Mouse (Mus musculus): ENCODE measurements around the gene Col23a1. TPM values are rescaled to one million over a fixed set of nuclear protein-coding genes. Genes with fewer than 3 reads are reported as not detected.

The Col23a1 gene
- polyA plus RNA-seq, 1 experiment from 2014 or later = 5.8 TPM

GRCm38 (mm10) chr11:51320609-51321008 is 30.9 kb downstream of the Col23a1 start:
- H3K4me2 ChIP-seq (replicated peaks; ENCODE audit: low read depth, low read length) = no peak overlapping the region
- no peaks in the 10 kb centered on the region for H3K4me1 ChIP-seq (ENCODE audit: insufficient read depth, low read length)
- H3K36me3 ChIP-seq (ENCODE audit: insufficient read depth, low read length) = no peaks in the 10 kb centered on the region
- H3K27me3 ChIP-seq (ENCODE audit: insufficient read depth, low read length) = no peaks in the 10 kb centered on the region
- no peak overlapping the region for H3K27ac ChIP-seq (ENCODE audit: low read length)
- H3K9me3 ChIP-seq (ENCODE audit: low read length) = peaks cover 7% of the 10 kb centered on the region; the same call in 1 of the 2 replicates
- no peak overlapping the region for H3K4me3 ChIP-seq (ENCODE audit: low read length)
- no peak for ATAC-seq (ENCODE audit: low FRiP score, low TSS enrichment)
- H3K9ac ChIP-seq (replicated peaks; ENCODE audit: low read length) = no peak overlapping the region

DNA sequence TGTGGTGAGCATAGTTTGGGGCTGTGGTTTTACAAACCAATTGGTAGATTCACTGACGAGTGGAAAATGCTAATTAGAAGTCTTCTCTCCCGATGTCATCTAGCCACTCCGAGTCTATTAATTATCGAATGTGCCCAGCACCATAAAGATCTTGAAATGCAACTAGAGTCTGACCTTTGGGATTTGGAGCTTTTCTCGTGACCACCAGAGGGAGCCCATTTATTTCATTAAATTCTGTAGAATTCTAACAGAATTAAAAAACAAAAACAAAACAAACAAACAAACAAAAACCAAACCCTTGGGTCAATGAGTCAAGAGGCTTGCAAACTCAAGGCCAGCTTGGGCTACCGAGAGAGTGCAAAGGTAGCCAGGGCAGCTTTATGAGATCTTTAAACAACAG is 37.2 kb downstream of the Col23a1 start:
- WGBS = 58% methylated on average over 6 of the region's 6 CpGs
- Histone ChIP-seq H3K4me1 (ENCODE audit: insufficient read depth, low read length) (no peaks in the 10 kb centered on the region), H3K9me3 (ENCODE audit: low read length) (no peaks in the 10 kb centered on the region), H3K9ac (replicated peaks; ENCODE audit: low read length) (no peak overlapping the region), H3K4me3 (ENCODE audit: low read length) (no peak overlapping the region), H3K36me3 (ENCODE audit: insufficient read depth, low read length) (no peaks in the 10 kb centered on the region), H3K27ac (ENCODE audit: low read length) (no peak overlapping the region), H3K4me2 (replicated peaks; ENCODE audit: low read depth, low read length) (no peak overlapping the region), H3K27me3 (ENCODE audit: insufficient read depth, low read length) (no peaks in the 10 kb centered on the region)
- ATAC-seq (ENCODE audit: low FRiP score, low TSS enrichment) = no peak

DNA sequence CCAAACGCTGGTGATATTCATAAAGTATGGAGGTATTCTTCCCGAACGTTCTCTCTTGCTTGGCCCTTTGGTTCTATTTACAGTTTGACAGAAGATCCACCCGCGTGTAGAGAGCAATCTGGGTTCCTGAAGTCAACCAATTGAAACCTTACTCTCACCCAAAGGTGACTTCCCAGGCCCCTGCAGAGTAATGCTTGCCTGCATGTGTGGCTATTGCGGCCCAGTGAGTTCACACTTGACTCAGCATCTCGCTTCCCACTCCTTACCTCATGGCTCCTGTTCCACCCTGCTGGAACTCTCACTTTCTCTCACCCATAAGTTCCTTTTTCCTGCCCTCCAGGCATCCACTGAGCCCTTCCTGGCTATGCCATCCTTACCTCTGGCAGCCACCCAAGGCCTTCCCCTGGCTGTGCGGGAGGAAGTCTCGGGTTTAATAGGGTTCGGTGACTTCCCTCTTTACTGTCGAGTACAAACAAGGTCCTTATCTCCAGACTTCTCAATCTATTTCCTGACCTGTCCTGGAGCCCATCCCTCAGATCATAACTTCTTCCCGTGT is 38.7 kb downstream of the Col23a1 start:
- no peaks in the 10 kb centered on the region for H3K27me3 ChIP-seq (ENCODE audit: insufficient read depth, low read length)
- ATAC-seq (ENCODE audit: low FRiP score, low TSS enrichment) = no peak
- H3K36me3 ChIP-seq (ENCODE audit: insufficient read depth, low read length) = no peaks in the 10 kb centered on the region
- no peak overlapping the region for H3K4me2 ChIP-seq (replicated peaks; ENCODE audit: low read depth, low read length)
- no peaks in the 10 kb centered on the region for H3K9me3 ChIP-seq (ENCODE audit: low read length)
- H3K9ac ChIP-seq (replicated peaks; ENCODE audit: low read length) = no peak overlapping the region
- no peak overlapping the region for H3K4me3 ChIP-seq (ENCODE audit: low read length)
- H3K4me1 ChIP-seq (ENCODE audit: insufficient read depth, low read length) = no peaks in the 10 kb centered on the region
- no peak overlapping the region for H3K27ac ChIP-seq (ENCODE audit: low read length)
- WGBS = 70% methylated on average over 12 of the region's 12 CpGs

GRCm38 (mm10) chr11:51329837-51330714 is 40.4 kb downstream of the Col23a1 start:
- H3K4me3 ChIP-seq (ENCODE audit: low read length) = no peak overlapping the region
- no peaks in the 10 kb centered on the region for H3K36me3 ChIP-seq (ENCODE audit: insufficient read depth, low read length)
- no peak overlapping the region for H3K4me2 ChIP-seq (replicated peaks; ENCODE audit: low read depth, low read length)
- 62% methylated on average over 11 of the region's 11 CpGs for WGBS
- no peak for ATAC-seq (ENCODE audit: low FRiP score, low TSS enrichment)
- H3K27ac ChIP-seq (ENCODE audit: low read length) = no peak overlapping the region
- H3K27me3 ChIP-seq (ENCODE audit: insufficient read depth, low read length) = no peaks in the 10 kb centered on the region
- H3K4me1 ChIP-seq (ENCODE audit: insufficient read depth, low read length) = no peaks in the 10 kb centered on the region
- H3K9me3 ChIP-seq (ENCODE audit: low read length) = no peaks in the 10 kb centered on the region
- no peak overlapping the region for H3K9ac ChIP-seq (replicated peaks; ENCODE audit: low read length)

GRCm38 (mm10) chr11:51334017-51334416 is 44.3 kb downstream of the Col23a1 start:
- H3K4me1 ChIP-seq (ENCODE audit: insufficient read depth, low read length) = no peaks in the 10 kb centered on the region; the same call in 1 of the 2 replicates
- no peak overlapping the region for H3K4me3 ChIP-seq (ENCODE audit: low read length)
- H3K9ac ChIP-seq (replicated peaks; ENCODE audit: low read length) = no peak overlapping the region
- no peak overlapping the region for H3K4me2 ChIP-seq (replicated peaks; ENCODE audit: low read depth, low read length)
- ATAC-seq (ENCODE audit: low FRiP score, low TSS enrichment) = no peak
- H3K27me3 ChIP-seq (ENCODE audit: insufficient read depth, low read length) = no peaks in the 10 kb centered on the region
- H3K36me3 ChIP-seq (ENCODE audit: insufficient read depth, low read length) = no peaks in the 10 kb centered on the region
- 68% methylated on average over 5 of the region's 5 CpGs for WGBS
- no peaks in the 10 kb centered on the region for H3K9me3 ChIP-seq (ENCODE audit: low read length)
- no peak overlapping the region for H3K27ac ChIP-seq (ENCODE audit: low read length)

DNA sequence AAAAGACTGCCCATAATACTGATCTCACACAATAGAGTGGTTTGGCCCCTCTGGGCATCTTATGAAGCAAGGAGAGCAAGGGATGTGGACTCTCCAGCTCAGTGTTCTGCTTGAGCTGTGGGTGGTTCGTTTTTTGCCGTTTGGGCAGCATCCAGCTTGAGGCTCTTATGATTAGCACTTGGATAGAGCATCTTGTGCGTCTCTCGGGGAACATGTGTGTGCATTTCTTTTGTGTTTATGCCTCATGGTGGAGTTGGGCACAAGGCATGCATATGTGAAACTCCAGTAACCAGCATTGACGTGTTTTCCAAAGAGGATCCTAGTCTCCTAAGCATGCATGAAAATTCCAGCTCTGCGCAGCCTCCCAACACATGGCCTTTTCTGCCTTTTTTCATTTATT is 47.9 kb downstream of the Col23a1 start:
- Histone ChIP-seq H3K27ac (ENCODE audit: low read length) (no peak overlapping the region), H3K9me3 (ENCODE audit: low read length) (no peaks in the 10 kb centered on the region), H3K4me1 (ENCODE audit: insufficient read depth, low read length) (no peaks in the 10 kb centered on the region; the same call in 1 of the 2 replicates), H3K9ac (replicated peaks; ENCODE audit: low read length) (no peak overlapping the region), H3K4me2 (replicated peaks; ENCODE audit: low read depth, low read length) (no peak overlapping the region), H3K4me3 (ENCODE audit: low read length) (no peak overlapping the region), H3K27me3 (ENCODE audit: insufficient read depth, low read length) (no peaks in the 10 kb centered on the region), H3K36me3 (ENCODE audit: insufficient read depth, low read length) (no peaks in the 10 kb centered on the region)
- ATAC-seq (ENCODE audit: low FRiP score, low TSS enrichment) = no peak
- 90% methylated on average over 6 of the region's 6 CpGs for WGBS

GRCm38 (mm10) chr11:51338416-51338815 is 48.7 kb downstream of the Col23a1 start:
- H3K4me3 ChIP-seq (ENCODE audit: low read length) = no peak overlapping the region
- peaks cover 4% of the 10 kb centered on the region; the same call in 1 of the 2 replicates for H3K4me1 ChIP-seq (ENCODE audit: insufficient read depth, low read length)
- H3K9ac ChIP-seq (replicated peaks; ENCODE audit: low read length) = no peak overlapping the region
- H3K27ac ChIP-seq (ENCODE audit: low read length) = no peak overlapping the region
- H3K4me2 ChIP-seq (replicated peaks; ENCODE audit: low read depth, low read length) = no peak overlapping the region
- no peaks in the 10 kb centered on the region for H3K27me3 ChIP-seq (ENCODE audit: insufficient read depth, low read length)
- no peak for ATAC-seq (ENCODE audit: low FRiP score, low TSS enrichment)
- whole genome bisulfite sequencing = 63% methylated on average over 7 of the region's 7 CpGs
- no peaks in the 10 kb centered on the region for H3K9me3 ChIP-seq (ENCODE audit: low read length)
- H3K36me3 ChIP-seq (ENCODE audit: insufficient read depth, low read length) = no peaks in the 10 kb centered on the region

DNA sequence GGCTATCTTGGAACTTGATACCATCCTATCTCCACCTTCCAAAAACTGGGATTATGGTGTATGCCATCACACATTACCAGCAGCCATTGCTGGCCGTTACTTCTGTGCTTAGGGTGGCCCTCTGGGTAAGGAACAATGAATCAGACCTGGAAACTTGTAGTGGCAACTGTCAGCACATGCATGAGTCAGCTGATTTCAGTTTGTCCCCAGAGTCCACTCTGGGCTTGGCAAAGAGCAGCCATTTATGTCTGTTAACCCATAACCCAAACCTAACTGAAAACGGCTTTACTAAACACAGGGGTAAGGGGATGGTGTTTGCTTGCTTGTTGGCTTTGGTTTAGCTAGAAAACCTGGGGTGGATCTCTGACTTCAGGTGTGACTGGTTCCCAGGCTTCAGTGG is 51.4 kb downstream of the Col23a1 start:
- Histone ChIP-seq H3K27me3 (ENCODE audit: insufficient read depth, low read length) (no peaks in the 10 kb centered on the region), H3K9me3 (ENCODE audit: low read length) (no peaks in the 10 kb centered on the region), H3K4me2 (replicated peaks; ENCODE audit: low read depth, low read length) (no peak overlapping the region), H3K36me3 (ENCODE audit: insufficient read depth, low read length) (no peaks in the 10 kb centered on the region), H3K9ac (replicated peaks; ENCODE audit: low read length) (no peak overlapping the region), H3K27ac (ENCODE audit: low read length) (no peak overlapping the region), H3K4me1 (ENCODE audit: insufficient read depth, low read length) (peaks cover 4% of the 10 kb centered on the region; the same call in 1 of the 2 replicates), H3K4me3 (ENCODE audit: low read length) (no peak overlapping the region)
- WGBS = 51% methylated on average over 2 of the region's 2 CpGs
- no peak for ATAC-seq (ENCODE audit: low FRiP score, low TSS enrichment)

DNA sequence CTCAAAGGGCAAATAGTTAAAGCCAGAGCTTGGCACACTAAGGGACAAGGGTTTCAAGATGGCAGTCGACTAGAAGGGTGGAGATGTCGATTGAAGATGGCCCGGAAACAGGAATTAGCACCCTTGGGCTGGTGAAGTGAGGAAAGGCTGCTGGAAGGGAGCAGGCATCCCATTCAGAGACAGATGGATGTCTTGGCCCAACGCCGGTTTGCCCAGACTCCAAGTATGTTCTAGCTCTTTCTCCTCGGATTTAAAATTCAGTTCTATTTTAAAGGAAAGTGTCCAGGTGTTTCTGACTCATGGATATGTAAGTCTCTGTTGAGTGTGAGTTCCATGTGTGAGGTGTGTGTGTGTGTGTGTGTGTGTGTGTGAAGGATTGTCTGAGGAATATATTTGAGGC is 53.1 kb downstream of the Col23a1 start:
- Histone ChIP-seq H3K9me3 (ENCODE audit: low read length) (no peaks in the 10 kb centered on the region), H3K4me3 (ENCODE audit: low read length) (no peak overlapping the region), H3K9ac (replicated peaks; ENCODE audit: low read length) (no peak overlapping the region), H3K4me1 (ENCODE audit: insufficient read depth, low read length) (peaks cover 4% of the 10 kb centered on the region; the same call in 1 of the 2 replicates), H3K4me2 (replicated peaks; ENCODE audit: low read depth, low read length) (no peak overlapping the region), H3K27ac (ENCODE audit: low read length) (no peak overlapping the region), H3K36me3 (ENCODE audit: insufficient read depth, low read length) (no peaks in the 10 kb centered on the region), H3K27me3 (ENCODE audit: insufficient read depth, low read length) (no peaks in the 10 kb centered on the region)
- ATAC-seq (ENCODE audit: low FRiP score, low TSS enrichment) = no peak
- 95% methylated on average over 6 of the region's 6 CpGs for WGBS

DNA sequence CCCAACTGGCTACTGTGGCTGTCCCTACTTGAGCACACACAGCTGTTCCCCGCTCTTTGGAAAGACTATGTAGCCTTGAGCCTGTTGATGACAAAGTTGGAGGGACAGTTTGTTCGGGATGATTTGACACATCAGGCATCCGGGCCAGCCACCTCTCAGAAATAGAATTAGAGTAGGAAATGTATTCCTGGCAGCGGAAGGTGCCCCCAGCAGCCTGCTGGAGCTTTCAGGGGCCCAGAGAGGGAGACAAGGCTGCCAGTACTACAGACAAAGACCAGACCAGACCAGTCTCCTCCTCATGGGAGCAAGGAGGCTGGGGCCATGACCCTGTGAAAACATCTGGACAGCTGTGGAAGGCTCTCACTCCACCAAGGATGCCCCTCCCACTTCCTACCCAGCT is 53.6 kb downstream of the Col23a1 start:
- H3K4me1 ChIP-seq (ENCODE audit: insufficient read depth, low read length) = peaks cover 4% of the 10 kb centered on the region; the same call in 1 of the 2 replicates
- no peaks in the 10 kb centered on the region for H3K27me3 ChIP-seq (ENCODE audit: insufficient read depth, low read length)
- H3K4me2 ChIP-seq (replicated peaks; ENCODE audit: low read depth, low read length) = no peak overlapping the region
- H3K4me3 ChIP-seq (ENCODE audit: low read length) = no peak overlapping the region
- H3K9ac ChIP-seq (replicated peaks; ENCODE audit: low read length) = no peak overlapping the region
- H3K36me3 ChIP-seq (ENCODE audit: insufficient read depth, low read length) = no peaks in the 10 kb centered on the region
- ATAC-seq (ENCODE audit: low FRiP score, low TSS enrichment) = no peak
- 72% methylated on average over 4 of the region's 4 CpGs for WGBS
- H3K27ac ChIP-seq (ENCODE audit: low read length) = no peak overlapping the region
- H3K9me3 ChIP-seq (ENCODE audit: low read length) = no peaks in the 10 kb centered on the region
